Mouse (Mus musculus): Measurements from ENCODE around the gene Lrrfip1. TPM values are rescaled to one million over a fixed set of nuclear protein-coding genes. Genes with fewer than 3 reads are reported as not detected.

Lrrfip1 gene
- polyA plus RNA-seq, 1 experiment from 2014 or later: 33.0 TPM

DNA sequence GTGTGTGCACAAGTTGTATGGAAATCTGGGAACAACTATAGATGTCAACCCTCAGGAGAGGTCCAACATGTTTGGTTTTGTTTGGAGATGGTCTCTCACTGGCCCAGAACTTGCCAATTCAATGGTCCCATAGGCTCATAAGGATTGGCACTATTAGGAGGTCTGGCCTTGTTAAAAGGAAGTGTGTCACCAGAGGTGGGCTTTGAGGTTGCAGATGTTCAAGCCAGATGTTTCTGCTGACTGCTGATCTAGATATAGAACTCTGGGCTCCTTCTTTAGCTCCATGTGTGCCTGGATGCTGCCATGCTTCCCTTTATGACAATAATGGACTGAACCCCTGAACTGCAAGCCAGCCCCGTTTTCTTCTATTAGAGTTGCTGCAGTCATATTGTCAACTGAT is 31.8 kb downstream of the Lrrfip1 start:
- H3K4me2 ChIP-seq (replicated peaks): no peak overlapping the region
- WGBS: 88% methylated on average over 1 of the region's 1 CpGs
- no peaks in the 10 kb centered on the region for H3K27me3 ChIP-seq
- H3K4me1 ChIP-seq: no peaks in the 10 kb centered on the region; the same call in none of the 2 replicates
- no peak overlapping the region for H3K27ac ChIP-seq
- no peak overlapping the region for H3K4me3 ChIP-seq
- no peak for ATAC-seq (ENCODE audit: insufficient number of reproducible peaks, insufficient read depth, low FRiP score, low TSS enrichment)
- no peaks in the 10 kb centered on the region for H3K9me3 ChIP-seq
- 0 out of 2 replicates have a peak, but pooled peaks cover 4% of the 10 kb centered on the region for H3K36me3 ChIP-seq
- H3K9ac ChIP-seq: no peak overlapping the region

DNA sequence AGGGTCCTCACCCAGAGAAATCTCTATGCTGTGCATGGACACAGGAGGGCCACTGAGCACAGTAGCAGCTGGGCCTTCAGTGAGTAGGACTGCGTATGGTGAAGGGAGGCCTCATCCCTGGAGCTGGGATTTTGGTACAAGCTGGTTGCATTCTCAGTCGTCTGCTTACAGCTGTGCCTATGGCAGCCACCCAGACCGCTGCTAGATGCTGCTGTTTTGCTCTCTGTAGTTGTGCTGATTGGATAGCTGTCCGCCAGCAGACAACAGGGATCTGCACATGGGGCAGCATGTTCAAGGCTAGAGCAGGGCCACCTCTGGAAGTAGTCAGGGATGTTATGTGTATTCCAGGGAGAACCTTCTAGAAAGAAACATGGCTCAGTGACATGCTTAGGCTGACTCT is 33.0 kb downstream of the Lrrfip1 start:
- ATAC-seq (ENCODE audit: insufficient number of reproducible peaks, insufficient read depth, low FRiP score, low TSS enrichment): no peak
- no peaks in the 10 kb centered on the region; the same call in none of the 2 replicates for H3K4me1 ChIP-seq
- 74% methylated on average over 4 of the region's 4 CpGs for WGBS

GRCm38 (mm10) chr1:91032393-91032971 is 33.9 kb downstream of the Lrrfip1 start:
- no peak overlapping the region for H3K9ac ChIP-seq
- ATAC-seq (ENCODE audit: insufficient number of reproducible peaks, insufficient read depth, low FRiP score, low TSS enrichment): no peak
- H3K27ac ChIP-seq: no peak overlapping the region

More for the DNA sequence above, 33.0 kb downstream of the Lrrfip1 start:
- Histone ChIP-seq H3K36me3 (no peaks in the 10 kb centered on the region), H3K27me3 (no peaks in the 10 kb centered on the region), H3K4me2 (replicated peaks) (no peak overlapping the region), H3K9ac (no peak overlapping the region), H3K4me3 (no peak overlapping the region), H3K9me3 (no peaks in the 10 kb centered on the region), H3K27ac (no peak overlapping the region)

GRCm38 (mm10) chr1:91034547-91034946 is 36.0 kb downstream of the Lrrfip1 start:
- Histone ChIP-seq H3K4me1 (peaks cover 10% of the 10 kb centered on the region), H3K36me3 (no peaks in the 10 kb centered on the region), H3K27me3 (0 out of 2 replicates have a peak, but pooled peaks cover 2% of the 10 kb centered on the region), H3K4me3 (no peak overlapping the region), H3K9me3 (no peaks in the 10 kb centered on the region), H3K4me2 (replicated peaks) (no peak overlapping the region), H3K9ac (no peak overlapping the region), H3K27ac (no peak overlapping the region)
- ATAC-seq (ENCODE audit: insufficient number of reproducible peaks, insufficient read depth, low FRiP score, low TSS enrichment): no peak
- 78% methylated on average over 3 of the region's 3 CpGs for WGBS

More at GRCm38 (mm10) chr1:91032393-91032971, 33.9 kb downstream of the Lrrfip1 start:
- 59% methylated on average over 11 of the region's 11 CpGs for WGBS
- H3K4me1 ChIP-seq: no peaks in the 10 kb centered on the region; the same call in none of the 2 replicates
- H3K27me3 ChIP-seq: 0 out of 2 replicates have a peak, but pooled peaks cover 2% of the 10 kb centered on the region
- H3K4me2 ChIP-seq (replicated peaks): no peak overlapping the region
- no peak overlapping the region for H3K4me3 ChIP-seq
- H3K9me3 ChIP-seq: no peaks in the 10 kb centered on the region
- no peaks in the 10 kb centered on the region for H3K36me3 ChIP-seq

GRCm38 (mm10) chr1:91035266-91035665 is 36.7 kb downstream of the Lrrfip1 start:
- Histone ChIP-seq H3K27ac (no peak overlapping the region), H3K9ac (no peak overlapping the region), H3K9me3 (no peaks in the 10 kb centered on the region), H3K4me1 (peaks cover 17% of the 10 kb centered on the region), H3K4me2 (replicated peaks) (no peak overlapping the region), H3K27me3 (0 out of 2 replicates have a peak, but pooled peaks cover 2% of the 10 kb centered on the region), H3K4me3 (no peak overlapping the region), H3K36me3 (no peaks in the 10 kb centered on the region)
- no peak for ATAC-seq (ENCODE audit: insufficient number of reproducible peaks, insufficient read depth, low FRiP score, low TSS enrichment)
- WGBS: 79% methylated on average over 2 of the region's 2 CpGs

DNA sequence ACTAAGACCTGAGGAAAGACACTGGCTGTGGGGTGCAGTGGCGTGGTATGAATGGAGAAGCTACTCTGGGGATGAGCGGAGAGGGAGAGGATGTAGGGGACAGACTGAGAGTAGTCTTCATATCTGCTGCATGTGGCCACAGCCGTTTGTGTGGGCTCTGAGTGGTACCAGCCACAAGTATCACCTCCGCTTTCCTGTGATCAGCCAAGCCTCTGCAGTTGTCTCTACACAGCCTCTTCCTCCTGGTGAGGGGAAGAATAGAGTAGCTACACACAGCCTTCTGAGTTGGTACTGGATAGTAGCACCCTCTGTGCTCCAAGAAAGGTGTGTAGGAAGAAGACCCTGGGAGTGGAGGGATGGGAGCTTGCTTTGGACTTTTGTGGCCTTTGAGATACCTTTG is 38.7 kb downstream of the Lrrfip1 start:
- 0 out of 2 replicates have a peak, but pooled peaks cover 2% of the 10 kb centered on the region for H3K27me3 ChIP-seq
- H3K4me1 ChIP-seq: peaks cover 24% of the 10 kb centered on the region
- 89% methylated on average over 4 of the region's 4 CpGs for WGBS
- no peak overlapping the region for H3K9ac ChIP-seq
- H3K36me3 ChIP-seq: no peaks in the 10 kb centered on the region
- no peaks in the 10 kb centered on the region for H3K9me3 ChIP-seq
- ATAC-seq (ENCODE audit: insufficient number of reproducible peaks, insufficient read depth, low FRiP score, low TSS enrichment): no peak
- no peak overlapping the region for H3K4me3 ChIP-seq
- H3K4me2 ChIP-seq (replicated peaks): no peak overlapping the region
- H3K27ac ChIP-seq: 0 out of 2 replicates have a peak overlapping the region, but pooled peaks have one; percentile 13

DNA sequence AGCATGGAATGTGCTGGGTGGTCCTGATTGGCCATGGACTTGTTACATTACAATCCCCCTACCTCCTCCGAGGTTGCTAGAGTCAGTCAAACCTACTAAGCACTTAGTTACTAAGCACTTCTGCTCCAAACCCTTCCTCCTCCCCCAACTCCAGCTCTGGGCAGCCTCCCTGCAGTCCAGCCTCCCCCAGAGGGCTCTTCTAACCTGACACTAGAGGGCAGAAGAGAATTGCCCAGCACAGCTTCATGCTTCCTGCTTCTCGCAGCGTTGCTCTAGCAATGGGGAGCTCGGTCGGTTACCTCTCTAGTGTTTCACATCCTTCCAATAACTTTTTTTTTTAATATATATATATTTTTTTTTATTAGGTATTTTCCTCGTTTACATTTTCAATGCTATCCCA is 39.5 kb downstream of the Lrrfip1 start:
- Histone ChIP-seq H3K36me3 (no peaks in the 10 kb centered on the region), H3K9me3 (no peaks in the 10 kb centered on the region), H3K4me3 (no peak overlapping the region), H3K4me2 (replicated peaks) (no peak overlapping the region), H3K4me1 (peaks cover 24% of the 10 kb centered on the region), H3K9ac (no peak overlapping the region), H3K27ac (no peak overlapping the region), H3K27me3 (0 out of 2 replicates have a peak, but pooled peaks cover 2% of the 10 kb centered on the region)
- no peak for ATAC-seq (ENCODE audit: insufficient number of reproducible peaks, insufficient read depth, low FRiP score, low TSS enrichment)
- 68% methylated on average over 6 of the region's 6 CpGs for WGBS

GRCm38 (mm10) chr1:91038531-91038930 is 40.0 kb downstream of the Lrrfip1 start:
- WGBS: 27% methylated on average over 6 of the region's 6 CpGs
- H3K36me3 ChIP-seq: no peaks in the 10 kb centered on the region
- H3K4me2 ChIP-seq (replicated peaks): no peak overlapping the region
- 0 out of 2 replicates have a peak, but pooled peaks cover 2% of the 10 kb centered on the region for H3K27me3 ChIP-seq
- peaks cover 24% of the 10 kb centered on the region for H3K4me1 ChIP-seq
- ATAC-seq (ENCODE audit: insufficient number of reproducible peaks, insufficient read depth, low FRiP score, low TSS enrichment): no peak
- no peak overlapping the region for H3K9ac ChIP-seq
- no peak overlapping the region for H3K4me3 ChIP-seq
- no peaks in the 10 kb centered on the region for H3K9me3 ChIP-seq
- H3K27ac ChIP-seq: no peak overlapping the region

DNA sequence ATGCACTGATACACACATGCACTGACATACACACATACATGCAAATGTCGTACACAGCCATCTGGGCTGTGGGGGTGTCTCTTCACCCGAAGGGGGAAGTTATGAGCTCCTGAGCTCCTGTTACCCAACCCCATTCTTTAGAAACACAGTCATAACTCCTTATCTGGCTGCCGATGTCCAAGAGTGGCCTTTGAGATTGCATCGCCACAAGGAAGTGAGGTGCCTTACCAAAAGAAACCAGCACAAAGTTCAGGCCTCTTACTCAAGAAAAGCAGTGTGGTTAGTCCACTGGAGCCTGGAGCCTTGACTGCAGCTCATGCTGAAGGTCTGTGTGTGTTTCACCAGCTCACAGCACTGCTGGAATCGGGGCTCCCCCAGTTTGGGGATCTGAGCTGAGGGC is 43.1 kb downstream of the Lrrfip1 start:
- peaks cover 24% of the 10 kb centered on the region for H3K4me1 ChIP-seq
- H3K27me3 ChIP-seq: 0 out of 2 replicates have a peak, but pooled peaks cover 2% of the 10 kb centered on the region
- no peaks in the 10 kb centered on the region for H3K36me3 ChIP-seq
- no peak for ATAC-seq (ENCODE audit: insufficient number of reproducible peaks, insufficient read depth, low FRiP score, low TSS enrichment)
- 80% methylated on average over 5 of the region's 5 CpGs for WGBS
- no peak overlapping the region for H3K9ac ChIP-seq
- no peak overlapping the region for H3K4me3 ChIP-seq
- no peaks in the 10 kb centered on the region for H3K9me3 ChIP-seq
- H3K4me2 ChIP-seq (replicated peaks): no peak overlapping the region
- H3K27ac ChIP-seq: no peak overlapping the region

DNA sequence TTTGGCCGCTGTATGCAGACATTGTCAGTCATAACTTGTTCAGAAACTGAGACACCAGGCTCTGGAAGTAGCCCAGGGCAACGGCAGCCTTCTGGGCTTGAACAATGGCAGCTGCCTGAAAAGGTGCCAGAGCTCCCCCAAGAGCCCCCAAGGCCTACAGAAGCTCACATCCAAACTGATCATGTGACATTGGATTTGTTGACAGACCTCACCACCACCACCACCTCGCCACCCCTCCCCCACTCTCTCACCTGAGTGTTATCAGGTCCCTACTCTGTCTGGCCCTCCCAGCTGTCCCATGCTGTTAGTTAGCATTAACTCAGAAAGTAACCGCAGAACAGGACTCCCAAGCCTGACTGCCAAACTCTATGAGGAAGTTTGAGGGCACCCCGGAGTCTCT is 44.7 kb downstream of the Lrrfip1 start:
- 69% methylated on average over 5 of the region's 5 CpGs for WGBS
- Histone ChIP-seq H3K27ac (no peak overlapping the region), H3K4me3 (no peak overlapping the region)

DNA sequence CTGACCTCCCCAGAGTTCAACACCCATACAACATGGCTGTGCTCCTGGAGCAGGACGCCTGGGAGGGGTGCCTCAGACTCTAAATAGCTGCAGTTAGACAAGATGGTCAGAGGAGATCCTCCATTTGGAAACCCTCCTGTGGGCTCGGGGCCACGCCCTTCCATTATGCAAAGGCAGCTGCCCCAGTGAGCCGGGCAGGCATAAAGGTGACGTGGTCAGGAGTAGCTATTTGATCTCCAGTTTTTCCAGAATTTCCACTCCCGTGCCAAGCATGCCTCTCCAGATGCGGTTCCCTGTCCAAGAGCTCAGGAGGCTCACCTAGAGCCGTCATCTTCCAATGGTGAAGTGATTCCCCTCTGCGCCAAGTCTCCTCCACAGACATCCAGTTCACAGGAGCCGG is 45.6 kb downstream of the Lrrfip1 start:
- H3K9ac ChIP-seq: no peak overlapping the region
- ATAC-seq (ENCODE audit: insufficient number of reproducible peaks, insufficient read depth, low FRiP score, low TSS enrichment): no peak

More for the DNA sequence above, 44.7 kb downstream of the Lrrfip1 start:
- H3K9me3 ChIP-seq: no peaks in the 10 kb centered on the region
- no peaks in the 10 kb centered on the region for H3K36me3 ChIP-seq
- no peaks in the 10 kb centered on the region for H3K27me3 ChIP-seq
- no peak for ATAC-seq (ENCODE audit: insufficient number of reproducible peaks, insufficient read depth, low FRiP score, low TSS enrichment)
- H3K9ac ChIP-seq: no peak overlapping the region
- no peak overlapping the region for H3K4me2 ChIP-seq (replicated peaks)
- peaks cover 24% of the 10 kb centered on the region for H3K4me1 ChIP-seq

GRCm38 (mm10) chr1:91044648-91045047 is 46.1 kb downstream of the Lrrfip1 start:
- 71% methylated on average over 3 of the region's 3 CpGs for WGBS

More for the DNA sequence above, 45.6 kb downstream of the Lrrfip1 start:
- no peaks in the 10 kb centered on the region for H3K36me3 ChIP-seq
- no peak overlapping the region for H3K4me3 ChIP-seq
- H3K27me3 ChIP-seq: no peaks in the 10 kb centered on the region
- no peaks in the 10 kb centered on the region for H3K9me3 ChIP-seq
- 83% methylated on average over 10 of the region's 10 CpGs for WGBS
- no peak overlapping the region for H3K27ac ChIP-seq
- peaks cover 18% of the 10 kb centered on the region for H3K4me1 ChIP-seq
- H3K4me2 ChIP-seq (replicated peaks): no peak overlapping the region

More at GRCm38 (mm10) chr1:91044648-91045047, 46.1 kb downstream of the Lrrfip1 start:
- Histone ChIP-seq H3K9me3 (no peaks in the 10 kb centered on the region), H3K27me3 (no peaks in the 10 kb centered on the region), H3K4me2 (replicated peaks) (no peak overlapping the region), H3K9ac (no peak overlapping the region), H3K27ac (no peak overlapping the region), H3K36me3 (no peaks in the 10 kb centered on the region), H3K4me1 (peaks cover 13% of the 10 kb centered on the region; the same call in 1 of the 2 replicates), H3K4me3 (no peak overlapping the region)
- ATAC-seq (ENCODE audit: insufficient number of reproducible peaks, insufficient read depth, low FRiP score, low TSS enrichment): no peak
